12 mouse cellular contexts compared by ENCODE assay signal in genomic region chr8:57314216-57314615, GRCm38 (mm10). TPM values are rescaled to one million over a fixed set of nuclear protein-coding genes. Genes with fewer than 3 reads are reported as not detected.
DNase-seq lines count a peak whose midpoint lies in the region; ATAC-seq lines count a peak whose summit lies in the region.
"Had no signal": no experiment of that assay in that cellular context is flagged by ENCODE, and none has a peak within 500 bp of the region (broad histone marks: within the 10 kb centered on the region; RNA-seq: fewer than 3 reads in every experiment).

No protein-coding gene starts in this region.

- no peak overlapping the region for H3K4me3 ChIP-seq in kidney, embryonic 14.5 days (ENCODE audit: low read length)
- H3K4me3 ChIP-seq in limb, embryonic 10.5 days, result peak overlapping the region; percentile 4; the same call in 1 of the 2 replicates
- H3K4me3 ChIP-seq in hindbrain, embryonic 13.5 days, result no peak overlapping the region

- H3K4me1 ChIP-seq in kidney, embryonic 14.5 days (ENCODE audit: control insufficient read depth, insufficient read depth, low read length), result no peaks in the 10 kb centered on the region
- H3K4me1 ChIP-seq in limb, embryonic 10.5 days, result peaks cover 55% of the 10 kb centered on the region
- H3K4me1 ChIP-seq in hindbrain, embryonic 13.5 days (replicated peaks), result 0 out of 2 replicates have a peak, but pooled peaks cover 3% of the 10 kb centered on the region

- no peak overlapping the region for H3K4me2 ChIP-seq in kidney, embryonic 14.5 days (replicated peaks; ENCODE audit: low read depth, low read length)
- no peak overlapping the region for H3K4me2 ChIP-seq in hindbrain, embryonic 13.5 days

- DNase-seq in kidney, postnatal 14 days, result no peak
- DNase-seq in ES-CJ7 (ENCODE audit: low read depth, low spot score), result peak; percentile 83
- DNase-seq in embryo, embryonic 11 days, result peak; percentile 76
- DNase-seq in limb, embryonic 10.5 days (ENCODE audit: low spot score), result peak; percentile 59
- DNase-seq in T-cell, adult 2 months (ENCODE audit: low spot score), result no peak
- DNase-seq: cerebellum, adult 11-12 months had no signal

- 1% methylated on average over 10 of the region's 10 CpGs for WGBS in kidney, embryonic 14.5 days
- WGBS in limb, embryonic 10.5 days, result 3% methylated on average over 10 of the region's 10 CpGs
- 3% methylated on average over 10 of the region's 10 CpGs for WGBS in hindbrain, embryonic 13.5 days

- H3K27me3 ChIP-seq in kidney, embryonic 14.5 days (ENCODE audit: control insufficient read depth, insufficient read depth, low read length), result peaks cover 86% of the 10 kb centered on the region
- peaks cover 63% of the 10 kb centered on the region for H3K27me3 ChIP-seq in limb, embryonic 10.5 days (ENCODE audit: low read depth, poor library complexity, severe bottlenecking)
- H3K27me3 ChIP-seq in hindbrain, embryonic 13.5 days, result peaks cover 89% of the 10 kb centered on the region

- ATAC-seq in kidney, embryonic 14.5 days (ENCODE audit: low FRiP score, low TSS enrichment), result peak; percentile 58; the same call in 1 of the 2 replicates
- ATAC-seq in hindbrain, embryonic 13.5 days (ENCODE audit: low FRiP score), result no peak
- ATAC-seq in erythroblast, adult 5-6 weeks (replicated peaks; ENCODE audit: low FRiP score, poor library complexity, severe bottlenecking), result no peak
- ATAC-seq: Patski had no signal

- no peaks in the 10 kb centered on the region for H3K36me3 ChIP-seq in kidney, embryonic 14.5 days (ENCODE audit: control insufficient read depth, insufficient read depth, low read length)
- no peaks in the 10 kb centered on the region for H3K36me3 ChIP-seq in limb, embryonic 10.5 days
- no peaks in the 10 kb centered on the region for H3K36me3 ChIP-seq in hindbrain, embryonic 13.5 days

- H3K9ac ChIP-seq in kidney, embryonic 14.5 days (ENCODE audit: low read depth, low read length), result no peak overlapping the region
- no peak overlapping the region for H3K9ac ChIP-seq in hindbrain, embryonic 13.5 days

- no peaks in the 10 kb centered on the region for H3K9me3 ChIP-seq in kidney, embryonic 14.5 days (ENCODE audit: control insufficient read depth, low read length)
- no peaks in the 10 kb centered on the region for H3K9me3 ChIP-seq in limb, embryonic 10.5 days (replicated peaks)
- H3K9me3 ChIP-seq in hindbrain, embryonic 13.5 days, result no peaks in the 10 kb centered on the region

- no peak overlapping the region for H3K27ac ChIP-seq in kidney, embryonic 14.5 days (ENCODE audit: low read depth, low read length)
- peak overlapping the region; percentile 54 for H3K27ac ChIP-seq in limb, embryonic 10.5 days
- no peak overlapping the region for H3K27ac ChIP-seq in hindbrain, embryonic 13.5 days

RNA-seq across cellular contexts. Expression of gene Hand2, which starts 6.6 kb away (rescaled TPM):
- not detected in 2 replicates for polyA plus RNA-seq in kidney, embryonic 14.5 days (2014; fragmentation: Nextera tagmentation; extraction: Ambion mirVana)
- polyA plus RNA-seq in limb, embryonic 10.5 days (2016; fragmentation: Nextera tagmentation; extraction: Ambion mirVana), result 9.8 and 10.1 TPM in 2 replicates
- polyA plus RNA-seq in hindbrain, embryonic 13.5 days (2015; fragmentation: Nextera tagmentation; extraction: Ambion mirVana), result not detected in 2 replicates
- not detected in 2 replicates for total RNA-seq in erythroblast, adult 5-6 weeks (2015; ENCODE audit: low replicate concordance)
- 0.28 TPM in 1 of 2 replicates, not detected in the other for total RNA-seq in erythroblast, adult 5-6 weeks (2017; ENCODE audit: low replicate concordance)
- total RNA-seq: granulocyte monocyte progenitor cell, adult 5-6 weeks; left cerebral cortex, adult 18-20 months had no signal

Comparison
In these comparisons a context has a peak if more than half of its experiments do, and no peak if none do; other contexts are left out.
1. DNase-seq: peak in ES-CJ7 (single experiment), embryo, embryonic 11 days (single experiment) and limb, embryonic 10.5 days (single experiment); none in kidney, postnatal 14 days (single experiment) and T-cell, adult 2 months (single experiment).
2. RNA of gene Hand2, which starts 6.6 kb away (polyA plus RNA-seq): 9.8 to 10.1 TPM in limb, embryonic 10.5 days; not detected in hindbrain, embryonic 13.5 days and not detected in kidney, embryonic 14.5 days; every median in the first group is over 10 times any median in the second.